Mouse (Mus musculus): ENCODE measurements around the gene Lhx2. TPM values are rescaled to one million over a fixed set of nuclear protein-coding genes. Genes with fewer than 3 reads are reported as not detected.

Gene Lhx2
- not detected in 2 replicates for polyA plus RNA-seq (2012; ENCODE audit: insufficient read depth, insufficient read length, low replicate concordance, missing spikeins)

DNA sequence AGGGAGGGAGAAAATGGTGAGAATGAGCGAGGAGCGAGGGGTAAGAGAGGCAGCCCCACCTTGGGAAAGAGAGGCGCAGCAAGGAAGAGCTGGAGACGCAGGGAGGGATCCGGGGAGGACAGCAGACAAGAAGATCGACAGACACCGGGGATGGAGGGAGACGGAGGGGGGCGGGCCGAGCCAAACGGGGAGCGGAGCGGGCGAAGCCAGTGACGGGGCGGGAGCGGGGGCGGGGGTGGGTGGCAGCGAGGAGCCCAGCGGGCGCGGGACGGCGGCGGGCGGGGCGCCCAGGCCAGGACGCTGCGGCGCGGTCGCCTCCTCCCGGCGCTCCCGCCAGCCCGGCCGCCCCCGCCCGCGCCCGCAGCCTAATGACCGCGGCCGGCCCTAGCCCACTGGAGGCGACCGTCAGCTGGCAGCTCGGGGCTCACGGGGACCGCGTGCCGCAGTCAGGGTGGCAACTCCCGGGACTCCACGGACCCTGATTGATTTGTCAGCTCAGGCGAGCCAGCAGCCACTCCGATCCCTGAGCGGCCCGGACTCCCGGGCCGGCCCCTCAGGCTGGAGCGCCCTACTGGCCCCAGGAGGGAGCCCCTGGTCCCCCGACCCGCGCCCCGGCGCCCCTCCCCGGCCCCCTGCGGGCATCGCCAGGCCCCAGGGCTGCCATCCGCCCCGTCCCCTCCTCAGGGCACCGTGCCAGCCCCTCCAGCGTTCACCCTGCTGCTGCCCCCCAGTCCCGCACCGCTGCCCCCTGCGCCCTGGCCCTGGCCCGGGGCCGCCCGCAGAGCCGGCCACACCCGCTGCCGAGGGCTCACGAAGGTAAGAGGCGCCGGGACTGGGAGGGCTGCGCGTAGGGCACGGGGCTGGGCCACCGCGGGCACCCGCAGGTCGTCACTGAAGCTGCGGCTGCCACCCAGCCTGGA is at the start of gene Lhx2:
Gene Lhx2 (plus strand): TSS at position 292 of the 920 bp plus-strand sequence.
- H3K4me3 ChIP-seq (ENCODE audit: insufficient read depth, low read depth, low read length) = peak within 1 kb of the TSS; percentile 43
- H3K27ac ChIP-seq (ENCODE audit: insufficient read depth, low read depth, low read length) = no peak within 1 kb of the TSS
- WGBS = 2% methylated on average over 68 of the region's 92 CpGs
- TF ChIP-seq CTCF (IDR thresholded peaks at IDR 0.05; ENCODE audit: insufficient read depth, low read depth, low read length) (no peak), POLR2A (IDR thresholded peaks at IDR 0.05; ENCODE audit: insufficient read depth, low read depth, low read length) (no peak)
- H3K4me1 ChIP-seq (ENCODE audit: control insufficient read depth, insufficient read depth, low read length) = peaks cover 6% of the 10 kb centered on the region; the same call in 1 of the 2 replicates

- no peak for TF ChIP-seq POLR2A (IDR thresholded peaks at IDR 0.05; ENCODE audit: insufficient read depth, low read depth, low read length)
- no peak for TF ChIP-seq CTCF (IDR thresholded peaks at IDR 0.05; ENCODE audit: insufficient read depth, low read depth, low read length)
- Histone ChIP-seq H3K4me1 (ENCODE audit: control insufficient read depth, insufficient read depth, low read length) (peaks cover 3% of the 10 kb centered on the region; the same call in 1 of the 2 replicates), H3K27ac (ENCODE audit: insufficient read depth, low read depth, low read length) (no peak overlapping the region), H3K4me3 (ENCODE audit: insufficient read depth, low read depth, low read length) (no peak overlapping the region)
- WGBS = 93% methylated on average over 1 of the region's 1 CpGs
These were observed 47.6 kb upstream of the Lhx2 start for GRCm38 (mm10) chr2:38291526-38291925.

- Histone ChIP-seq H3K4me1 (ENCODE audit: control insufficient read depth, insufficient read depth, low read length) (peaks cover 7% of the 10 kb centered on the region), H3K4me3 (ENCODE audit: insufficient read depth, low read depth, low read length) (no peak overlapping the region), H3K27ac (ENCODE audit: insufficient read depth, low read depth, low read length) (no peak overlapping the region)
- WGBS = 92% methylated on average over 4 of the region's 4 CpGs
- TF ChIP-seq POLR2A (IDR thresholded peaks at IDR 0.05; ENCODE audit: insufficient read depth, low read depth, low read length) = no peak
- no peak for TF ChIP-seq CTCF (IDR thresholded peaks at IDR 0.05; ENCODE audit: insufficient read depth, low read depth, low read length)
These were observed 43.1 kb upstream of the Lhx2 start for GRCm38 (mm10) chr2:38295939-38296338.

DNA sequence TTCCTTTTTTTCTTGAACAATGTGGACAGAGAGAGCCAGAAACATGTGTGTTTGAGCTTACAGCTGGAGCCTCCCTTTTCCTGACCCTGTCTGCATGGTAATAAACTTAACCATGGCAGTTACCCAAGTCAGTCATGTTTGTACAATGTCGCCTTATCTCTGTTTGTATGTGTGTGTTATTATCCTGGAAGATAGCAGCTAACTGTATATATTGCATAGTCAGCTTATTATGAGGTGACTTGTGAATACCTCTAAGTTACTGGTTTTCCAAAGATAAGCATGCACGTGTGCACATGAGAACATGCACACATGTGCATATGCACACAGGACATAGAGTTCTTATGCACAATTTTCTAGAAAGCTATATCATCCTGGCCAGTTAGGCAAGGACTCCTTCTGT is 38.1 kb upstream of the Lhx2 start:
- no peak overlapping the region for H3K27ac ChIP-seq (ENCODE audit: insufficient read depth, low read depth, low read length)
- 97% methylated on average over 2 of the region's 2 CpGs for WGBS
- no peak overlapping the region for H3K4me3 ChIP-seq (ENCODE audit: insufficient read depth, low read depth, low read length)
- H3K4me1 ChIP-seq (ENCODE audit: control insufficient read depth, insufficient read depth, low read length) = peaks cover 4% of the 10 kb centered on the region
- TF ChIP-seq POLR2A (IDR thresholded peaks at IDR 0.05; ENCODE audit: insufficient read depth, low read depth, low read length) (no peak), CTCF (IDR thresholded peaks at IDR 0.05; ENCODE audit: insufficient read depth, low read depth, low read length) (no peak)

- Histone ChIP-seq H3K4me1 (ENCODE audit: control insufficient read depth, insufficient read depth, low read length) (peaks cover 1% of the 10 kb centered on the region), H3K27ac (ENCODE audit: insufficient read depth, low read depth, low read length) (no peak overlapping the region), H3K4me3 (ENCODE audit: insufficient read depth, low read depth, low read length) (no peak overlapping the region)
- no peak for TF ChIP-seq POLR2A (IDR thresholded peaks at IDR 0.05; ENCODE audit: insufficient read depth, low read depth, low read length)
- TF ChIP-seq CTCF (IDR thresholded peaks at IDR 0.05; ENCODE audit: insufficient read depth, low read depth, low read length) = no peak
- 97% methylated on average over 1 of the region's 1 CpGs for WGBS
These were observed 33.9 kb upstream of the Lhx2 start for GRCm38 (mm10) chr2:38305152-38305551.

DNA sequence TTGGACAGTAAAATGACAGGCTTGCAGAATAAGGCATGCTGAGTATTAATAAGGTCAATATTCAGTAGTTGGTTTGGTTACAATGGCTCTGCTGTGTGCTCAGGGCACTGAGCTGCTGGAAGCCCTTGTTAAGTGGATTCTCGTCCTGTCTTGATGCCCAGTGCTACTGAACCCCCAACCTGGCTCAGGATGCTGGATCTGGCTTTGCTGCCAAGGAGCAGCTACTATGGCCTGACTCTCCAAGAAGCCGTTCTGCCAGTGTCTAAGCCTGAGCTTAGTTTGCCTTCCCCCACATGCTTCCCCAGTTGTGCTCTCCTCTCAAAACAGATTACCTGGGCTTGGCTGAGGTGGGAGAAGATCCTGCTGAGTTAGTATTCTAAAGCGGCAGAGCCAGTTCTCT is 26.2 kb upstream of the Lhx2 start:
- no peak for TF ChIP-seq CTCF (IDR thresholded peaks at IDR 0.05; ENCODE audit: insufficient read depth, low read depth, low read length)
- Histone ChIP-seq H3K4me1 (ENCODE audit: control insufficient read depth, insufficient read depth, low read length) (no peaks in the 10 kb centered on the region), H3K4me3 (ENCODE audit: insufficient read depth, low read depth, low read length) (no peak overlapping the region), H3K27ac (ENCODE audit: insufficient read depth, low read depth, low read length) (no peak overlapping the region)
- WGBS = 71% methylated on average over 3 of the region's 3 CpGs

GRCm38 (mm10) chr2:38313399-38313798 is 25.7 kb upstream of the Lhx2 start:
- WGBS = 50% methylated on average over 3 of the region's 3 CpGs

DNA sequence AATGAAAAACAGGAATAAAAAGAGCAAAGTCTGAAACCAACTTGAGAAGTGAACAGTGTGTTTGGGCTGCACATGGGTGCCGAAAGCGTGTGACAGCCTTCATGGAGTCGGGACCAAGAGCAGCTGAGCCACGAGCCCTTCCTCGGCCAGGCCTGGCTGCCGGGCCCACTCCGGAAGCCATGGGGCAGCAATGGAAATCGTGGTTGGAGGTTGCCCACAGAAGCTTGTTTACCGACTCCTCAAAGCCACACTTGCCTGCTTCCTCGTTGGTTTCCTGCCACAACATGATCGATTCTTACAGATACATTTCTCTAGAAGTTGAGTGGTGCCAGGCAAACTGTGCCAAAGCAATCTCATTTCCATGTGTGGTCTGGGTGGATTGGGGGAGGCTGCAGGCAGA is 20.0 kb upstream of the Lhx2 start:
- no peak overlapping the region for H3K27ac ChIP-seq (ENCODE audit: insufficient read depth, low read depth, low read length)
- H3K4me3 ChIP-seq (ENCODE audit: insufficient read depth, low read depth, low read length) = no peak overlapping the region
- TF ChIP-seq POLR2A (IDR thresholded peaks at IDR 0.05; ENCODE audit: insufficient read depth, low read depth, low read length) (no peak), CTCF (IDR thresholded peaks at IDR 0.05; ENCODE audit: insufficient read depth, low read depth, low read length) (no peak)
- no peaks in the 10 kb centered on the region for H3K4me1 ChIP-seq (ENCODE audit: control insufficient read depth, insufficient read depth, low read length)
- 91% methylated on average over 11 of the region's 11 CpGs for WGBS

More at GRCm38 (mm10) chr2:38313399-38313798, 25.7 kb upstream of the Lhx2 start:
- H3K27ac ChIP-seq (ENCODE audit: insufficient read depth, low read depth, low read length) = no peak overlapping the region
- no peak for TF ChIP-seq POLR2A (IDR thresholded peaks at IDR 0.05; ENCODE audit: insufficient read depth, low read depth, low read length)
- TF ChIP-seq CTCF (IDR thresholded peaks at IDR 0.05; ENCODE audit: insufficient read depth, low read depth, low read length) = no peak
- H3K4me3 ChIP-seq (ENCODE audit: insufficient read depth, low read depth, low read length) = no peak overlapping the region
- H3K4me1 ChIP-seq (ENCODE audit: control insufficient read depth, insufficient read depth, low read length) = no peaks in the 10 kb centered on the region

DNA sequence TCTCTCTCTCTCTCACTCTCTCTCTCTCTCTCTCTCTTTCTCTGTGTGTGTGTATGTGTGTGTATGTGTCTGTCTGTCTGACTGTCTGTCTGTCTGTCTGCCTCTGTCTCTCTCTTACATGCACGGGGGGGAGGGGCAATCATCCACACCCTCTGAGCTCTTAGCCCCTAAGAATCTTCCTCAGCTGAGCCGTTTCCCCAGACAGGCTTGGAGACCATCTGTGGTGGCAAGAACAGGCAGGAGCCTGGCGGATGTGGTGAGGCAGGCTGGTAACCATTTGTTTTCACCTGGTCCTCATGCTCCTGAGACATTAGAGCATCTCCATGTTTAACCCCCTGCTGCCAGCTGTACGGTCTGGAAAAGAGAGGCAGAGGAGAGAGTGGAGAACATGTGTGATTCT is 18.2 kb upstream of the Lhx2 start:
- H3K27ac ChIP-seq (ENCODE audit: insufficient read depth, low read depth, low read length) = no peak overlapping the region
- H3K4me1 ChIP-seq (ENCODE audit: control insufficient read depth, insufficient read depth, low read length) = no peaks in the 10 kb centered on the region
- 83% methylated on average over 4 of the region's 4 CpGs for WGBS
- TF ChIP-seq POLR2A (IDR thresholded peaks at IDR 0.05; ENCODE audit: insufficient read depth, low read depth, low read length) (no peak), CTCF (IDR thresholded peaks at IDR 0.05; ENCODE audit: insufficient read depth, low read depth, low read length) (no peak)
- H3K4me3 ChIP-seq (ENCODE audit: insufficient read depth, low read depth, low read length) = no peak overlapping the region

All from olfactory bulb, adult 2 months (tissue).